In the genomic region with DNA sequence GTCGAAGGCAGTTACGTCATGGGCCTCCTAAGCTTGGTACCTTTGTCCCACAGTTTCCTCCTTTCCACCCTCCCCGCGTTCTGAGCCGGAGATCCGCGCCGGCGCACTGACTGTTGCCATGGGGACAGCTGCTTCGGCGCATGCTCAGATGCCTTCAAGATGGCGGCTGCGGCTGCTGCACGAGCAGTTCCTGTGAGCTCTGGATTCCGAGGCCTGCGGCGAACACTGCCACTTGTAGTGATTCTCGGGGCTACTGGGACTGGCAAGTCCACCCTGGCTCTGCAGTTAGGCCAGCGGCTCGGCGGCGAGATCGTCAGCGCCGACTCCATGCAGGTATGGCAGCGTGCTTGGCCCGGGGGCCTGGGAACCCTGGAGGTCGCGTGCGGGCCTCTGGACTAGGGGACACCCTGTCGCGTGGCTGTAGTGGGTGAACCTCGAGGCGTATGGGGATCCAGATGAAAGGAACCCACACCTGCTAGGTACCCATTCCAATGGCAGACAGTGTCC, we compare ENCODE assay signal across 8 mouse cellular contexts. TPM values are rescaled to one million over a fixed set of nuclear protein-coding genes. Genes with fewer than 3 reads are reported as not detected.
A peak's percentile ranks its signal among the peaks of the same experiment; 100 is the strongest.
DNase-seq lines count a peak whose midpoint lies in the region; ATAC-seq and TF ChIP-seq lines count a peak whose summit lies in the region.

A gene (plus strand): TSS at position 147 of the 507 bp plus-strand sequence.

- DNase-seq in brain, embryonic 14.5 days (ENCODE audit: low read depth), result peak; percentile 99
- DNase-seq in kidney, postnatal 0 days (ENCODE audit: low spot score), result peak; percentile 97
- peak; percentile 93 for DNase-seq in liver, embryonic 11.5 days (ENCODE audit: low spot score)
- DNase-seq in naive thymus-derived CD4-positive, alpha-beta T cell, adult 2 months (ENCODE audit: low read depth), result peak; percentile 97

- peak within 1 kb of the TSS; percentile 90 for H3K4me2 ChIP-seq in heart, embryonic 11.5 days
- H3K4me2 ChIP-seq in kidney, postnatal 0 days (ENCODE audit: low read length), result peak within 1 kb of the TSS; percentile 79
- H3K4me2 ChIP-seq in liver, embryonic 11.5 days, result peak within 1 kb of the TSS; percentile 92
- H3K4me2 ChIP-seq in stomach, embryonic 14.5 days (replicated peaks; ENCODE audit: low read depth, low read length), result peak within 1 kb of the TSS; percentile 96

- under 1% methylated on average over 34 of the region's 34 CpGs for WGBS in heart, embryonic 11.5 days (ENCODE audit: insufficient replicate concordance)
- WGBS in kidney, postnatal 0 days, result under 1% methylated on average over 34 of the region's 34 CpGs
- under 1% methylated on average over 34 of the region's 34 CpGs for WGBS in liver, embryonic 11.5 days
- WGBS in stomach, embryonic 14.5 days, result under 1% methylated on average over 34 of the region's 34 CpGs

- no peak for TF ChIP-seq CTCF in C2C12 (IDR thresholded peaks at IDR 0.05; ENCODE audit: control insufficient read depth, insufficient read depth, insufficient read length)
- no peak for TF ChIP-seq CTCF in brain, embryonic 14.5 days (IDR thresholded peaks at IDR 0.05; ENCODE audit: borderline replicate concordance, extremely low read depth, insufficient read depth, insufficient read length)
- no peak for TF ChIP-seq CTCF in kidney, postnatal 0 days (IDR thresholded peaks at IDR 0.05; ENCODE audit: low read depth)

- peak within 1 kb of the TSS; percentile 69 for H3K4me3 ChIP-seq in C2C12 (ENCODE audit: insufficient read depth, poor library complexity, severe bottlenecking)
- peak within 1 kb of the TSS; percentile 88 for H3K4me3 ChIP-seq in erythroblast, embryonic 14.5 days (replicated peaks)
- H3K4me3 ChIP-seq in heart, embryonic 11.5 days (ENCODE audit: low read depth, low read length), result peak within 1 kb of the TSS; percentile 89
- peak within 1 kb of the TSS; percentile 74 for H3K4me3 ChIP-seq in kidney, postnatal 0 days (replicated peaks; ENCODE audit: low read depth, low read length)
- H3K4me3 ChIP-seq in liver, embryonic 11.5 days (ENCODE audit: low read depth, low read length), result peak within 1 kb of the TSS; percentile 79
- H3K4me3 ChIP-seq in stomach, embryonic 14.5 days (ENCODE audit: low read depth, low read length), result peak within 1 kb of the TSS; percentile 94

- peaks cover 52% of the 10 kb centered on the region for H3K79me2 ChIP-seq in C2C12 (ENCODE audit: control insufficient read depth, insufficient read depth)

- peaks cover 12% of the 10 kb centered on the region for H3K36me3 ChIP-seq in C2C12 (ENCODE audit: control insufficient read depth, insufficient read depth)
- H3K36me3 ChIP-seq in erythroblast, embryonic 14.5 days (ENCODE audit: control insufficient read depth), result peaks cover 8% of the 10 kb centered on the region
- H3K36me3 ChIP-seq in heart, embryonic 11.5 days (ENCODE audit: control insufficient read depth, insufficient read depth, low read length), result no peaks in the 10 kb centered on the region
- H3K36me3 ChIP-seq in kidney, postnatal 0 days (ENCODE audit: insufficient read depth, low read length), result no peaks in the 10 kb centered on the region
- H3K36me3 ChIP-seq in liver, embryonic 11.5 days (ENCODE audit: control insufficient read depth, insufficient read depth, low read length), result peaks cover 9% of the 10 kb centered on the region; the same call in 1 of the 2 replicates
- H3K36me3 ChIP-seq in stomach, embryonic 14.5 days (ENCODE audit: control insufficient read depth, insufficient read depth, low read length), result no peaks in the 10 kb centered on the region

- H3K27me3 ChIP-seq in C2C12 (ENCODE audit: control insufficient read depth, insufficient read depth, insufficient read length), result no peaks in the 10 kb centered on the region
- H3K27me3 ChIP-seq in erythroblast, embryonic 14.5 days (ENCODE audit: control insufficient read depth), result peaks cover 11% of the 10 kb centered on the region
- no peaks in the 10 kb centered on the region for H3K27me3 ChIP-seq in heart, embryonic 11.5 days (ENCODE audit: control insufficient read depth, insufficient read depth, low read length)
- no peaks in the 10 kb centered on the region for H3K27me3 ChIP-seq in kidney, postnatal 0 days (ENCODE audit: insufficient read depth, low read length)
- H3K27me3 ChIP-seq in liver, embryonic 11.5 days (replicated peaks; ENCODE audit: control insufficient read depth, insufficient read depth, low read length), result no peaks in the 10 kb centered on the region
- no peaks in the 10 kb centered on the region for H3K27me3 ChIP-seq in stomach, embryonic 14.5 days (ENCODE audit: control insufficient read depth, insufficient read depth, low read length)

- peak; percentile 85 for ATAC-seq in heart, embryonic 11.5 days (replicated peaks; ENCODE audit: insufficient number of reproducible peaks, low FRiP score, low TSS enrichment)
- ATAC-seq in kidney, postnatal 0 days (replicated peaks; ENCODE audit: low FRiP score, low read depth), result peak; percentile 96
- ATAC-seq in liver, embryonic 11.5 days (replicated peaks; ENCODE audit: low FRiP score), result peak; percentile 90
- ATAC-seq in stomach, embryonic 14.5 days (ENCODE audit: insufficient number of reproducible peaks, insufficient read depth, low FRiP score, low read depth), result peak; percentile 95

- no peaks in the 10 kb centered on the region for H3K9me3 ChIP-seq in erythroblast, embryonic 14.5 days (ENCODE audit: control insufficient read depth, low read length)
- no peaks in the 10 kb centered on the region for H3K9me3 ChIP-seq in heart, embryonic 11.5 days (replicated peaks; ENCODE audit: control insufficient read depth, low read length)
- H3K9me3 ChIP-seq in kidney, postnatal 0 days (replicated peaks; ENCODE audit: low read length), result no peaks in the 10 kb centered on the region
- no peaks in the 10 kb centered on the region for H3K9me3 ChIP-seq in liver, embryonic 11.5 days (ENCODE audit: control insufficient read depth, low read length)
- H3K9me3 ChIP-seq in stomach, embryonic 14.5 days (ENCODE audit: control insufficient read depth, low read depth, low read length), result no peaks in the 10 kb centered on the region

- peaks cover 46% of the 10 kb centered on the region for H3K79me3 ChIP-seq in C2C12 (ENCODE audit: low read depth)

- H3K9ac ChIP-seq in heart, embryonic 11.5 days (ENCODE audit: low read depth, low read length), result peak within 1 kb of the TSS; percentile 93
- H3K9ac ChIP-seq in kidney, postnatal 0 days (ENCODE audit: low read depth, low read length), result peak within 1 kb of the TSS; percentile 77
- H3K9ac ChIP-seq in liver, embryonic 11.5 days (ENCODE audit: low read depth, low read length), result peak within 1 kb of the TSS; percentile 80
- H3K9ac ChIP-seq in stomach, embryonic 14.5 days (replicated peaks; ENCODE audit: low read depth, low read length), result peak within 1 kb of the TSS; percentile 76

- H3ac ChIP-seq in C2C12 (ENCODE audit: control insufficient read depth, insufficient read length, low read depth), result peak within 1 kb of the TSS; percentile 92

- TF ChIP-seq POLR2A in brain, embryonic 14.5 days (IDR thresholded peaks at IDR 0.05; ENCODE audit: borderline replicate concordance, extremely low read depth, insufficient read depth, insufficient read length, poor library complexity, severe bottlenecking), result peak; percentile 69; the same call in 1 of the 2 replicates

- peak within 1 kb of the TSS; percentile 82 for H3K27ac ChIP-seq in heart, embryonic 11.5 days (ENCODE audit: low read depth, low read length)
- peak within 1 kb of the TSS; percentile 90 for H3K27ac ChIP-seq in kidney, postnatal 0 days
- peak within 1 kb of the TSS; percentile 70 for H3K27ac ChIP-seq in liver, embryonic 11.5 days (ENCODE audit: low read depth, low read length)
- H3K27ac ChIP-seq in stomach, embryonic 14.5 days (ENCODE audit: low read length), result peak within 1 kb of the TSS; percentile 90

- peaks cover 33% of the 10 kb centered on the region for H3K4me1 ChIP-seq in erythroblast, embryonic 14.5 days (ENCODE audit: control insufficient read depth)
- H3K4me1 ChIP-seq in heart, embryonic 11.5 days (ENCODE audit: control insufficient read depth, insufficient read depth, low read length), result peaks cover 19% of the 10 kb centered on the region
- H3K4me1 ChIP-seq in kidney, postnatal 0 days (replicated peaks; ENCODE audit: insufficient read depth, low read length), result peaks cover 12% of the 10 kb centered on the region; the same call in 1 of the 2 replicates
- H3K4me1 ChIP-seq in liver, embryonic 11.5 days (replicated peaks; ENCODE audit: control insufficient read depth, insufficient read depth, low read length), result peaks cover 16% of the 10 kb centered on the region
- H3K4me1 ChIP-seq in stomach, embryonic 14.5 days (ENCODE audit: control insufficient read depth, insufficient read depth, low read length), result peaks cover 11% of the 10 kb centered on the region; the same call in 1 of the 2 replicates

TF ChIP-seq in C2C12, 6 proteins besides CTCF, POLR2A, EP300 and RAD21:
- peak; percentile 79 for TF ChIP-seq MAX (IDR thresholded peaks at IDR 0.05)
- TF ChIP-seq USF1 (IDR thresholded peaks at IDR 0.05; ENCODE audit: low read depth), result no peak

RNA-seq across cellular contexts. Expression of the gene that starts here (rescaled TPM):
- 6.3 TPM for polyA plus RNA-seq in C2C12 (2012; fragmentation: generic; extraction: Trizol)
- polyA plus RNA-seq in brain, embryonic 14.5 days (2012; rRNA removed), result 19.5 and 20.4 TPM in 2 replicates
- polyA plus RNA-seq in erythroblast, embryonic 14.5 days (2012), result 0.04 TPM in 1 of 2 replicates, not detected in the other
- polyA plus RNA-seq in heart, embryonic 11.5 days (2014; fragmentation: Nextera tagmentation; extraction: Ambion mirVana), result 13.6 and 14.4 TPM in 2 replicates
- 15.7 and 17.1 TPM in 2 replicates for polyA plus RNA-seq in kidney, postnatal 0 days (2015; fragmentation: Nextera tagmentation; extraction: Ambion mirVana)
- 17.2 and 17.5 TPM in 2 replicates for polyA plus RNA-seq in liver, embryonic 11.5 days (2014; fragmentation: Nextera tagmentation; extraction: Ambion mirVana)
- polyA plus RNA-seq in stomach, embryonic 14.5 days (2014; fragmentation: Nextera tagmentation; extraction: Ambion mirVana), result 19.2 and 24.4 TPM in 2 replicates

Comparison
In these comparisons a context has a peak if more than half of its experiments do, and no peak if none do; other contexts are left out.
1. Peak in every context shown above with its lines: DNase-seq, ATAC-seq, H3K4me3 ChIP-seq and H3K27ac ChIP-seq.